8 mouse cellular contexts compared by ENCODE assay signal in genomic region chrX:48694864-48695371, GRCm38 (mm10). TPM values are rescaled to one million over a fixed set of nuclear protein-coding genes. Genes with fewer than 3 reads are reported as not detected.
A peak's percentile ranks its signal among the peaks of the same experiment; 100 is the strongest.
DNase-seq lines count a peak whose midpoint lies in the region; ATAC-seq lines count a peak whose summit lies in the region.

Gene Rbmx2, plus strand, starts transcription at chrX:48695004.

- H3K79me2 ChIP-seq in macrophage (ENCODE audit: inconsistent target): peaks cover 8% of the 10 kb centered on the region; the same call in 1 of the 2 replicates

- no peak within 1 kb of the TSS for H3K27ac ChIP-seq in hindbrain, embryonic 16.5 days (ENCODE audit: low read depth, low read length)
- no peak within 1 kb of the TSS for H3K27ac ChIP-seq in macrophage

- H3K27me3 ChIP-seq in hindbrain, embryonic 16.5 days (replicated peaks; ENCODE audit: control insufficient read depth, insufficient read depth, low read length): no peaks in the 10 kb centered on the region

- H3K36me3 ChIP-seq in hindbrain, embryonic 16.5 days (ENCODE audit: control insufficient read depth, insufficient read depth, low read length): no peaks in the 10 kb centered on the region
- H3K36me3 ChIP-seq in macrophage (ENCODE audit: inconsistent target): no peaks in the 10 kb centered on the region; the same call in 1 of the 2 replicates

- ATAC-seq in hindbrain, embryonic 16.5 days: peak; percentile 100

- WGBS in hindbrain, embryonic 16.5 days: 14% methylated on average over 39 of the region's 42 CpGs
- WGBS in macrophage (ENCODE audit: missing documents): 27% methylated on average over 7 of the region's 42 CpGs

- peak within 1 kb of the TSS; percentile 65 for H3K4me3 ChIP-seq in hindbrain, embryonic 16.5 days (ENCODE audit: low read length)
- H3K4me3 ChIP-seq in macrophage (ENCODE audit: inconsistent target): peak within 1 kb of the TSS; percentile 46

- H3K9ac ChIP-seq in hindbrain, embryonic 16.5 days (ENCODE audit: low read depth, low read length): peak within 1 kb of the TSS; percentile 66

- peak within 1 kb of the TSS; percentile 64 for H3K4me2 ChIP-seq in hindbrain, embryonic 16.5 days (ENCODE audit: low read length)

- peaks cover 5% of the 10 kb centered on the region for H3K4me1 ChIP-seq in hindbrain, embryonic 16.5 days (ENCODE audit: control insufficient read depth, insufficient read depth, low read depth, low read length)

- DNase-seq in WW6 (ENCODE audit: low read depth, low spot score): peak; percentile 78
- peak; percentile 65 to 89 for DNase-seq in cerebellum, postnatal 4 days (ENCODE audit: low spot score in 2 of 2)
- DNase-seq in gastrocnemius, adult 18-20 months (ENCODE audit: low spot score): peak; percentile 87
- peak; percentile 84 to 89 for DNase-seq in left cerebral cortex, adult 18-20 months (ENCODE audit: low spot score in 2 of 2)
- DNase-seq in right cerebral cortex, adult 18-20 months: peak; percentile 93
- peak; percentile 35 for DNase-seq in urinary bladder, postnatal 10 days (ENCODE audit: low spot score)

- no peaks in the 10 kb centered on the region for H3K9me3 ChIP-seq in hindbrain, embryonic 16.5 days (ENCODE audit: control insufficient read depth, low read length)

RNA-seq across cellular contexts. Expression of gene Rbmx2, which starts in this region (rescaled TPM):
- total RNA-seq in gastrocnemius, adult 18-20 months (2021): 1 to 10 TPM; 1.7 to 2.0 TPM
- 16.9 and 17.2 TPM in 2 replicates for polyA plus RNA-seq in hindbrain, embryonic 16.5 days (2015; fragmentation: Nextera tagmentation; extraction: Ambion mirVana)
- 1 to 10 TPM; 4.5 to 4.7 TPM for total RNA-seq in left cerebral cortex, adult 18-20 months (2021)
- total RNA-seq in macrophage (2018; cell fraction: chromatin; rRNA removed): 10 to 100 TPM in 1 of 26 experiments, 1 to 10 TPM in 24, under 1 TPM in 1; 0.93 to 11.3 (median 5.2) TPM
- 1 to 10 TPM; 3.2 to 5.8 (median 4.2) TPM for total RNA-seq in macrophage (2018; cell fraction: cytosol; rRNA removed)
- 1 to 10 TPM in 25 of 26 experiments, under 1 TPM in 1; 0.95 to 9.1 (median 3.9) TPM for total RNA-seq in macrophage (2018; cell fraction: nucleus; rRNA removed)
- 3.2 to 8.2 TPM (median 6.5 TPM) in 3 replicates for polyA plus RNA-seq in macrophage (2018)

Comparison
In these comparisons a context has a peak if more than half of its experiments do, and no peak if none do; other contexts are left out.
1. DNase-seq: peak in every context shown above with its lines; median percentile 93 in right cerebral cortex, adult 18-20 months; 87 in gastrocnemius, adult 18-20 months; 86 in left cerebral cortex, adult 18-20 months; 78 in WW6; 77 in cerebellum, postnatal 4 days; 35 in urinary bladder, postnatal 10 days.